Mouse (Mus musculus) olfactory bulb, adult 2 months (tissue): ENCODE measurements around the gene Adamtsl1.

Experiments
- CTCF ChIP-seq: fragments of 200-500 bp; IDR thresholded peaks from 2 replicates; pipeline ENCODE4 v1.5.1; 2012; ENCODE audit warnings: low read depth, mild to moderate bottlenecking, low read length, moderate library complexity; ENCODE audit not compliant: insufficient read depth
- POLR2A ChIP-seq: fragments of 200-500 bp; IDR thresholded peaks from 2 replicates; pipeline ENCODE4 v1.6.1; 2012; ENCODE audit warnings: mild to moderate bottlenecking, low read depth, low read length, moderate library complexity; ENCODE audit not compliant: insufficient read depth

GRCm38 (mm10) chr4:85889877-85890598, 376.1 kb downstream of the Adamtsl1 start:
- TF ChIP-seq POLR2A = no peak
- no peak for TF ChIP-seq CTCF
